Mouse (Mus musculus): Measurements from ENCODE around the gene Tnf.

GRCm38 (mm10) chr17:35209785-35210535, 8.2 kb upstream of the Tnf start:
- TF ChIP-seq CHD2 (IDR thresholded peaks at IDR 0.05; ENCODE audit: low read depth, low read length) (no peak), MAFK (IDR thresholded peaks at IDR 0.05; ENCODE audit: insufficient read depth, low read depth, low read length) (no peak)
